ENCODE assay signal across 11 mouse cellular contexts in the genomic region with DNA sequence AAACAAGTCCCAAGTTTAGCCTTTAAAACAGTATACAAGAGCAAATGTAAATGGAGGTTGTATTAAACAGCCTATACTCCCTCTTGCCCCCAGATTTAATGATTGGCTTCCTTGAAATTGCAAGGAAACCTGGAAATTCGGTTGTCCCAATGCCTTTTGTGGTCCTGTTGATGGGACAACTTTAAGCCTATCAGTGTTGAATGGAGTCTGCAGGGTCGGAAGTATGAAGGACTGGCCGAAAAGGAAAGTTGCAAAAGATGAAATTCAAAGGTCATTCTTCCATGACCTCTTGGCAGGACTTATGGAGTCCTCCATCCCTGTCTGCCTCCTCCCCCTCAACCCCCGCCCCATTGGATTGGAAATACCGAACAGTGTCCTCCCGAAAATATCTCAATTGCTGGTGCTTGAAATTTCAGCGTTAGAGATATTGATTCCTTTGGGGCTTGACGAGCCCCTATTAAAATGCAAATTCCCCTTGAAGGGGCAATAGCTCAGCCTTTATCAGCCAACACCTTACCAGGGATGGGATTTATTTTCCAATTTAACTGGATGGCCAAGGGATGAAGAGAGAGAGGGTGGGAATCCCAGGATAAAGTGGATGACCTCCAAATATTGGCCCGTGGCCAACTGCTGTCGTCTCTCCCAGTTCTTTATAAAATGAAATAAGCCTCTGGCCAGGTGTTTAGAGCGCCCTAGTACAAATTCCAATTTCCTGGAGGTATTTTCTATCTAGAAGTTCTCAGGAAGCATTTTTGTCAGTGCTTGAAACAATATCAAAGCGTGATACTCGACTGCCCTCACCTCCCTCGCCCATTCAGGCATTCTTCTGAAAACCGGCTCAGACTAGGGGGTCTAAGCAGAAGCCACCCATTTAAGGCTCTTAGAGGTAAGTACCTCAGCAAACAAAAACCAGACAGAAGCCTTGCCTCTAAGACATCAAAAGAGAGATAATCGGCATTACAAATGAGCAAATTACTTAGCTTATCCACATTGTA. TPM values are rescaled to one million over a fixed set of nuclear protein-coding genes. Genes with fewer than 3 reads are reported as not detected.
A peak's percentile ranks its signal among the peaks of the same experiment; 100 is the strongest.
DNase-seq lines count a peak whose midpoint lies in the region; ATAC-seq and TF ChIP-seq lines count a peak whose summit lies in the region.
"Had no signal": no experiment of that assay in that cellular context is flagged by ENCODE, and none has a peak within 500 bp of the region (broad histone marks: within the 10 kb centered on the region; RNA-seq: fewer than 3 reads in every experiment).

No protein-coding gene starts in this region.

- no peak for TF ChIP-seq CTCF in brain, embryonic 14.5 days (IDR thresholded peaks at IDR 0.05; ENCODE audit: borderline replicate concordance, extremely low read depth, insufficient read depth, insufficient read length)

- H3K4me1 ChIP-seq in heart, embryonic 15.5 days (replicated peaks) = peaks cover 16% of the 10 kb centered on the region
- H3K4me1 ChIP-seq in hindbrain, embryonic 11.5 days (replicated peaks; ENCODE audit: control insufficient read depth, insufficient read depth, low read length) = peaks cover 2% of the 10 kb centered on the region; the same call in 1 of the 2 replicates
- H3K4me1 ChIP-seq in midbrain, embryonic 14.5 days (ENCODE audit: control insufficient read depth, insufficient read depth, low read length) = peaks cover 14% of the 10 kb centered on the region; the same call in 1 of the 2 replicates
- H3K4me1 ChIP-seq: liver, embryonic 13.5 days had no signal

- H3K9ac ChIP-seq in heart, embryonic 15.5 days = no peak overlapping the region
- no peak overlapping the region for H3K9ac ChIP-seq in hindbrain, embryonic 11.5 days (ENCODE audit: low read depth, low read length)
- peak overlapping the region; percentile 77; the same call in 1 of the 2 replicates for H3K9ac ChIP-seq in midbrain, embryonic 14.5 days (replicated peaks; ENCODE audit: low read length)
- H3K9ac ChIP-seq: liver, embryonic 13.5 days had no signal

- DNase-seq in heart, postnatal 25 days (ENCODE audit: low spot score) = no peak
- DNase-seq in brain, embryonic 14.5 days (ENCODE audit: low read depth) = peak; percentile 48
- DNase-seq in hindbrain, embryonic 11.5 days (ENCODE audit: low spot score) = no peak
- DNase-seq in midbrain, embryonic 14.5 days = peak; percentile 68
- no peak for DNase-seq in spleen, postnatal 14 days (ENCODE audit: low spot score in 2 of 2)
- DNase-seq in thymus, postnatal 4 days = no peak
- DNase-seq in spleen, adult 18-20 months = no peak
- DNase-seq: gastrocnemius, postnatal 25 days; liver, embryonic 13.5 days had no signal

- peak overlapping the region; percentile 63 for H3K4me3 ChIP-seq in heart, embryonic 15.5 days
- H3K4me3 ChIP-seq in hindbrain, embryonic 11.5 days (ENCODE audit: low read depth, low read length) = peak overlapping the region; percentile 62
- peak overlapping the region; percentile 67 for H3K4me3 ChIP-seq in midbrain, embryonic 14.5 days (replicated peaks; ENCODE audit: low read depth, low read length)

- 16% methylated on average over 16 of the region's 16 CpGs for WGBS in heart, embryonic 15.5 days
- WGBS in hindbrain, embryonic 11.5 days = 16% methylated on average over 16 of the region's 16 CpGs
- WGBS in midbrain, embryonic 14.5 days = 4% methylated on average over 16 of the region's 16 CpGs

- ATAC-seq in heart, embryonic 15.5 days (replicated peaks; ENCODE audit: insufficient number of reproducible peaks, insufficient read depth, low FRiP score, low read depth) = no peak
- peak; percentile 18; the same call in 1 of the 2 replicates for ATAC-seq in hindbrain, embryonic 11.5 days (ENCODE audit: low FRiP score)
- ATAC-seq in midbrain, embryonic 14.5 days (ENCODE audit: low FRiP score, low TSS enrichment) = no peak

- H3K27ac ChIP-seq in heart, embryonic 15.5 days = no peak overlapping the region
- H3K27ac ChIP-seq in hindbrain, embryonic 11.5 days (ENCODE audit: low read depth, low read length) = no peak overlapping the region
- H3K27ac ChIP-seq in midbrain, embryonic 14.5 days (replicated peaks; ENCODE audit: low read depth, low read length) = peak overlapping the region; percentile 86; the same call in 1 of the 2 replicates
- H3K27ac ChIP-seq: liver, embryonic 13.5 days had no signal

- H3K9me3 ChIP-seq in heart, embryonic 15.5 days (replicated peaks) = no peaks in the 10 kb centered on the region
- H3K9me3 ChIP-seq in hindbrain, embryonic 11.5 days (ENCODE audit: control insufficient read depth, low read length) = no peaks in the 10 kb centered on the region
- no peaks in the 10 kb centered on the region for H3K9me3 ChIP-seq in midbrain, embryonic 14.5 days (ENCODE audit: control insufficient read depth, low read length)
- H3K9me3 ChIP-seq: liver, embryonic 13.5 days had no signal

- no peaks in the 10 kb centered on the region for H3K36me3 ChIP-seq in heart, embryonic 15.5 days
- no peaks in the 10 kb centered on the region for H3K36me3 ChIP-seq in hindbrain, embryonic 11.5 days (ENCODE audit: control insufficient read depth, insufficient read depth, low read length)
- no peaks in the 10 kb centered on the region for H3K36me3 ChIP-seq in midbrain, embryonic 14.5 days (ENCODE audit: control insufficient read depth, insufficient read depth, low read length)
- H3K36me3 ChIP-seq: G1E; liver, embryonic 13.5 days had no signal

- H3K4me2 ChIP-seq in heart, embryonic 15.5 days = peak overlapping the region; percentile 100
- H3K4me2 ChIP-seq in hindbrain, embryonic 11.5 days (replicated peaks; ENCODE audit: low read depth, low read length) = peak overlapping the region; percentile 96
- H3K4me2 ChIP-seq in midbrain, embryonic 14.5 days (ENCODE audit: low read length) = peak overlapping the region; percentile 97

- H3K27me3 ChIP-seq in heart, embryonic 15.5 days = peaks cover 68% of the 10 kb centered on the region
- H3K27me3 ChIP-seq in hindbrain, embryonic 11.5 days (ENCODE audit: control insufficient read depth, insufficient read depth, low read length) = peaks cover 10% of the 10 kb centered on the region
- H3K27me3 ChIP-seq in midbrain, embryonic 14.5 days (ENCODE audit: control insufficient read depth, insufficient read depth, low read length) = 0 out of 2 replicates have a peak, but pooled peaks cover 4% of the 10 kb centered on the region

- TF ChIP-seq POLR2A in brain, embryonic 14.5 days (IDR thresholded peaks at IDR 0.05; ENCODE audit: borderline replicate concordance, extremely low read depth, insufficient read depth, insufficient read length, poor library complexity, severe bottlenecking) = no peak

- intact Hi-C loops in heart, postnatal 25 days (cut with DNase I) = no loop called here

RNA-seq across cellular contexts. Expression of gene Fam189a1, which starts 1.0 kb away (rescaled TPM):
- polyA plus RNA-seq in heart, embryonic 15.5 days (2015; fragmentation: Nextera tagmentation; extraction: Ambion mirVana) = 0.31 and 0.49 TPM in 2 replicates
- not detected for total RNA-seq in heart, postnatal 25 days (2021)
- polyA plus RNA-seq in brain, embryonic 14.5 days (2012; rRNA removed) = 25.9 and 34.3 TPM in 2 replicates
- 1.6 and 2.4 TPM in 2 replicates for polyA plus RNA-seq in hindbrain, embryonic 11.5 days (2014; fragmentation: Nextera tagmentation; extraction: Ambion mirVana)
- polyA plus RNA-seq in midbrain, embryonic 14.5 days (2014; fragmentation: Nextera tagmentation; extraction: Ambion mirVana) = 7.9 and 9.9 TPM in 2 replicates
- polyA plus RNA-seq: G1E; liver, embryonic 13.5 days had no signal

Comparison
In these comparisons a context has a peak if more than half of its experiments do, and no peak if none do; other contexts are left out.
1. DNase-seq: peak in brain, embryonic 14.5 days (single experiment) and midbrain, embryonic 14.5 days (single experiment); none in heart, postnatal 25 days (single experiment), hindbrain, embryonic 11.5 days (single experiment), spleen, postnatal 14 days (0 of 2), thymus, postnatal 4 days (single experiment) and spleen, adult 18-20 months (0 of 2).
2. Peak in every context shown above with its lines, with median percentiles within 50 percentile points of each other: H3K4me2 ChIP-seq and H3K4me3 ChIP-seq.